Mouse (Mus musculus): ENCODE data around the gene Svs5. TPM values are rescaled to one million over a fixed set of nuclear protein-coding genes. Genes with fewer than 3 reads are reported as not detected.

The Svs5 gene
- polyA plus RNA-seq, 1 experiment, result not detected

GRCm38 (mm10) chr2:164373187-164373586 is 40.6 kb downstream of the Svs5 start:
- no peaks in the 10 kb centered on the region for H3K4me1 ChIP-seq (ENCODE audit: control insufficient read depth, insufficient read depth, low read length)
- no peak overlapping the region for H3K4me3 ChIP-seq (ENCODE audit: insufficient read depth, low read length)
- no peak for TF ChIP-seq CTCF (IDR thresholded peaks at IDR 0.05; ENCODE audit: extremely low read depth, insufficient read depth, low read length)
- TF ChIP-seq POLR2A (IDR thresholded peaks at IDR 0.05; ENCODE audit: extremely low read depth, insufficient read depth, low read length), result no peak
- H3K27ac ChIP-seq (ENCODE audit: insufficient read depth, low read length), result no peak overlapping the region

GRCm38 (mm10) chr2:164377478-164378426 is 45.2 kb downstream of the Svs5 start:
- H3K4me3 ChIP-seq (ENCODE audit: insufficient read depth, low read length), result no peak overlapping the region
- no peak for TF ChIP-seq POLR2A (IDR thresholded peaks at IDR 0.05; ENCODE audit: extremely low read depth, insufficient read depth, low read length)
- no peak for TF ChIP-seq CTCF (IDR thresholded peaks at IDR 0.05; ENCODE audit: extremely low read depth, insufficient read depth, low read length)
- no peak overlapping the region for H3K27ac ChIP-seq (ENCODE audit: insufficient read depth, low read length)
- H3K4me1 ChIP-seq (ENCODE audit: control insufficient read depth, insufficient read depth, low read length), result no peaks in the 10 kb centered on the region

GRCm38 (mm10) chr2:164381726-164382125 is 49.2 kb downstream of the Svs5 start:
- Histone ChIP-seq H3K27ac (ENCODE audit: insufficient read depth, low read length) (no peak overlapping the region), H3K4me1 (ENCODE audit: control insufficient read depth, insufficient read depth, low read length) (no peaks in the 10 kb centered on the region), H3K4me3 (ENCODE audit: insufficient read depth, low read length) (no peak overlapping the region)
- no peak for TF ChIP-seq CTCF (IDR thresholded peaks at IDR 0.05; ENCODE audit: extremely low read depth, insufficient read depth, low read length)
- no peak for TF ChIP-seq POLR2A (IDR thresholded peaks at IDR 0.05; ENCODE audit: extremely low read depth, insufficient read depth, low read length)

GRCm38 (mm10) chr2:164382971-164383370 is 50.4 kb downstream of the Svs5 start:
- Histone ChIP-seq H3K4me1 (ENCODE audit: control insufficient read depth, insufficient read depth, low read length) (no peaks in the 10 kb centered on the region), H3K4me3 (ENCODE audit: insufficient read depth, low read length) (no peak overlapping the region), H3K27ac (ENCODE audit: insufficient read depth, low read length) (no peak overlapping the region)
- TF ChIP-seq POLR2A (IDR thresholded peaks at IDR 0.05; ENCODE audit: extremely low read depth, insufficient read depth, low read length) (no peak), CTCF (IDR thresholded peaks at IDR 0.05; ENCODE audit: extremely low read depth, insufficient read depth, low read length) (no peak)

Other genes starting within 250 kb of the Svs5 start
- 17.3 and 17.6 TPM in 2 replicates for gene Kcns1, start 161.6 kb upstream of the Svs5 start, polyA plus RNA-seq (2012; rRNA removed)
- not detected in 2 replicates for gene Wfdc5, start 150.0 kb upstream of the Svs5 start, polyA plus RNA-seq (2012; rRNA removed)
- 0.19 TPM in 2 replicates for gene Wfdc12, start 142.1 kb upstream of the Svs5 start, polyA plus RNA-seq (2012; rRNA removed)
- 0.29 TPM in 1 of 2 replicates, not detected in the other for gene Wfdc15a, start 132.6 kb upstream of the Svs5 start, polyA plus RNA-seq (2012; rRNA removed)
- gene Wfdc15b, start 111.1 kb upstream of the Svs5 start, polyA plus RNA-seq (2012; rRNA removed), result not detected in 2 replicates
- gene Svs2, start 94.3 kb upstream of the Svs5 start, polyA plus RNA-seq (2012; rRNA removed), result not detected in 2 replicates
- not detected in 2 replicates for gene Svs3b, start 76.1 kb upstream of the Svs5 start, polyA plus RNA-seq (2012; rRNA removed)
- gene Svs4, start 54.3 kb upstream of the Svs5 start, polyA plus RNA-seq (2012; rRNA removed), result not detected in 2 replicates
- not detected in 2 replicates for gene Svs3a, start 43.5 kb upstream of the Svs5 start, polyA plus RNA-seq (2012; rRNA removed)
- gene Svs6, start 16.0 kb upstream of the Svs5 start, polyA plus RNA-seq (2012; rRNA removed), result not detected in 2 replicates
- 0.33 and 1.5 TPM in 2 replicates for gene Slpi, start 56.4 kb downstream of the Svs5 start, polyA plus RNA-seq (2012; rRNA removed)
- 1.1 and 1.3 TPM in 2 replicates for gene Rbpjl, start 70.4 kb downstream of the Svs5 start, polyA plus RNA-seq (2012; rRNA removed)
- gene Matn4, start 72.4 kb downstream of the Svs5 start, polyA plus RNA-seq (2012; rRNA removed), result 16.2 and 17.4 TPM in 2 replicates
- gene Sdc4, start 111.1 kb downstream of the Svs5 start, polyA plus RNA-seq (2012; rRNA removed), result 47.1 and 50.7 TPM in 2 replicates
- gene Sys1, start 124.2 kb downstream of the Svs5 start, polyA plus RNA-seq (2012; rRNA removed), result 58.1 and 64.5 TPM in 2 replicates
- gene Gm20458, start 128.2 kb downstream of the Svs5 start, polyA plus RNA-seq (2012; rRNA removed), result 7.4 and 9.5 TPM in 2 replicates
- gene Trp53tg5, start 141.0 kb downstream of the Svs5 start, polyA plus RNA-seq (2012; rRNA removed), result not detected in 2 replicates
- gene Dbndd2, start 153.4 kb downstream of the Svs5 start, polyA plus RNA-seq (2012; rRNA removed), result 250 and 313 TPM in 2 replicates
- 71.6 and 73.6 TPM in 2 replicates for gene Pigt, start 164.8 kb downstream of the Svs5 start, polyA plus RNA-seq (2012; rRNA removed)
- gene Wfdc2, start 229.7 kb downstream of the Svs5 start, polyA plus RNA-seq (2012; rRNA removed), result 0.49 and 1.3 TPM in 2 replicates
- not detected in 2 replicates for gene Spint3, start 240.7 kb downstream of the Svs5 start, polyA plus RNA-seq (2012; rRNA removed)

Data from cortical plate, adult 2 months (tissue).